Mouse (Mus musculus) limb, embryonic 11.5 days (tissue): ENCODE measurements around the gene Lrrc3c. TPM values are rescaled to one million over a fixed set of nuclear protein-coding genes. Genes with fewer than 3 reads are reported as not detected.

Source experiments
- ATAC-seq: fragments of 200-750 bp; cut with Nextera tagmentation; 2 replicates; pipeline ENCODE4 v1.8.0; 2017; ENCODE audit warnings: low read depth; ENCODE audit not compliant: insufficient number of reproducible peaks, low FRiP score, low TSS enrichment
- DNase-seq: peaks from one replicate; pipeline ENCODE4 v3.0.0-alpha.2; 2015; ENCODE audit warnings: low spot score
- H3K27ac ChIP-seq: fragments of 300-500 bp; sonication (generic); replicated peaks from 2 replicates; pipeline ENCODE4 v1.5.1; 2014; ENCODE audit warnings: low read depth, mild to moderate bottlenecking, low read length
- H3K27me3 ChIP-seq: fragments of 300-500 bp; sonication (generic); 2 replicates; pipeline ENCODE4 v1.6.1; 2014; ENCODE audit warnings: mild to moderate bottlenecking, low read length, mixed read lengths; ENCODE audit not compliant: control insufficient read depth, insufficient read depth
- H3K36me3 ChIP-seq: fragments of 300-500 bp; sonication (generic); 2 replicates; pipeline ENCODE4 v1.6.1; 2014; ENCODE audit warnings: mild to moderate bottlenecking, low read length, moderate library complexity, mixed read lengths; ENCODE audit not compliant: control insufficient read depth, insufficient read depth
- H3K4me1 ChIP-seq: fragments of 300-500 bp; sonication (generic); 2 replicates; pipeline ENCODE4 v1.6.1; 2014; ENCODE audit warnings: low read length, mixed read lengths; ENCODE audit not compliant: control insufficient read depth, insufficient read depth
- H3K4me2 ChIP-seq: fragments of 300-500 bp; sonication (generic); 2 replicates; pipeline ENCODE4 v1.6.1; 2014; ENCODE audit warnings: low read depth, mild to moderate bottlenecking, moderate library complexity; ENCODE audit not compliant: severe bottlenecking
- H3K4me3 ChIP-seq: fragments of 300-500 bp; sonication (generic); 2 replicates; pipeline ENCODE4 v1.5.1; 2014; ENCODE audit warnings: low read depth, low read length
- H3K9ac ChIP-seq: fragments of 300-500 bp; sonication (generic); 2 replicates; pipeline ENCODE4 v1.6.1; 2014; ENCODE audit warnings: mild to moderate bottlenecking, low read length
- H3K9me3 ChIP-seq: fragments of 300-500 bp; sonication (generic); 2 replicates; pipeline ENCODE4 v1.6.1; 2016; ENCODE audit warnings: low read length; ENCODE audit not compliant: control insufficient read depth
- WGBS: fragments of 180-500 bp; shearing (Covaris S2); extraction: QIAGEN DNeasy Blood & Tissue Kit; methylation state at CpG from one replicate; pipeline ENCODE4 v1.1.7; 2014; 5-methylcytosine and 5-hydroxymethylcytosine counted together
- polyA plus RNA-seq: library from polyadenylated mRNA; unstranded; fragments of >200 nt; fragmentation: Nextera tagmentation; extraction: Ambion mirVana; gene quantifications from 2 replicates; pipeline ENCODE4 v1.2.1, GENCODE M21; 2014

Lrrc3c gene
- polyA plus RNA-seq, 1 experiment from 2014 or later: not detected

DNA sequence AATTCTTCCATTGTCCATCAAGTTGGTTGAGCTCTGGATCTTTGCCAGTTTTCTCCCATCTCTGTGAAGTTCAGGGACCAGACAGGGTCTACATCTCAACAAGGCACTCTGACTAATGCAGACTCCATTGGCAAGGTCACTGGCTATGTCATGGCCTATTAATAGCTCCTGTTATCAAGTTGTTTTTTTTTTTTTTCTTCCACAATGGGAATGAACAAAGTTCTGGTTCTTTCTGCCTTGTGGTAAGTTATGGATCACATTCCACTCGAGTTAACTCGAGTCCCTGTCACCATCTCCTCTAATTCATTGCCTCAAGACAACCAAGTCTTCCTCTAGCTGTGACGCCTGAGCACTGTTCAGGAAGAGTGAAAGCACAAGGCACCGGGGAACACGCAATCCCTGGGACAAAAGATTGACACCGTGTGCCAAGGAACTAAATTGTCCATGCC is 9.2 kb upstream of the Lrrc3c start:
- 62% methylated on average over 6 of the region's 6 CpGs for WGBS
- H3K36me3 ChIP-seq: no peaks in the 10 kb centered on the region
- H3K4me1 ChIP-seq: peaks cover 16% of the 10 kb centered on the region
- H3K9ac ChIP-seq: no peak overlapping the region
- no peak overlapping the region for H3K27ac ChIP-seq
- no peak overlapping the region for H3K4me2 ChIP-seq
- H3K4me3 ChIP-seq: no peak overlapping the region
- no peaks in the 10 kb centered on the region for H3K9me3 ChIP-seq
- ATAC-seq (no peak), DNase-seq (no peak)
- no peaks in the 10 kb centered on the region for H3K27me3 ChIP-seq

DNA sequence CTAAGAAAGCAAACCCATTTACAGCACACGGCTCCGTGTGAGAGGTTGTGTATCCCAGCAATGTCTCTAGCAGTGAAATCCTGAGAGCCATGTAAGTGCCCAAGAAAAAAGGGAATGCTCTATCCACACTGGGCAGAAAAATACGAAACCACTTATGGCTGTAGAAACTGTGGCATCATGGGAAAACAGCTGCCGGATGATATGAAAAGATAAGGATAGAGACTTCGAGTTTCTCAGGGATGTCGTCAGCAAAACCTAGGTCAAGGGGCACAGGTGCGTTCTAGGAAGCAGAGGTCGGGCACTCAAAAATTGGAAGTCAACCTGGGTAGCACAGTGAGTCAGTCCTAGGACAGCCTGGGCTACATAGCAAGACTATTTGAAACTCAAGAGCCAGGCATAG is 8.8 kb upstream of the Lrrc3c start:
- WGBS: 81% methylated on average over 8 of the region's 8 CpGs
- no peak overlapping the region for H3K4me3 ChIP-seq
- peaks cover 16% of the 10 kb centered on the region for H3K4me1 ChIP-seq
- no peak overlapping the region for H3K9ac ChIP-seq
- ATAC-seq (no peak), DNase-seq (no peak)
- H3K4me2 ChIP-seq: no peak overlapping the region
- no peaks in the 10 kb centered on the region for H3K27me3 ChIP-seq
- H3K36me3 ChIP-seq: no peaks in the 10 kb centered on the region
- no peak overlapping the region for H3K27ac ChIP-seq
- no peaks in the 10 kb centered on the region for H3K9me3 ChIP-seq

DNA sequence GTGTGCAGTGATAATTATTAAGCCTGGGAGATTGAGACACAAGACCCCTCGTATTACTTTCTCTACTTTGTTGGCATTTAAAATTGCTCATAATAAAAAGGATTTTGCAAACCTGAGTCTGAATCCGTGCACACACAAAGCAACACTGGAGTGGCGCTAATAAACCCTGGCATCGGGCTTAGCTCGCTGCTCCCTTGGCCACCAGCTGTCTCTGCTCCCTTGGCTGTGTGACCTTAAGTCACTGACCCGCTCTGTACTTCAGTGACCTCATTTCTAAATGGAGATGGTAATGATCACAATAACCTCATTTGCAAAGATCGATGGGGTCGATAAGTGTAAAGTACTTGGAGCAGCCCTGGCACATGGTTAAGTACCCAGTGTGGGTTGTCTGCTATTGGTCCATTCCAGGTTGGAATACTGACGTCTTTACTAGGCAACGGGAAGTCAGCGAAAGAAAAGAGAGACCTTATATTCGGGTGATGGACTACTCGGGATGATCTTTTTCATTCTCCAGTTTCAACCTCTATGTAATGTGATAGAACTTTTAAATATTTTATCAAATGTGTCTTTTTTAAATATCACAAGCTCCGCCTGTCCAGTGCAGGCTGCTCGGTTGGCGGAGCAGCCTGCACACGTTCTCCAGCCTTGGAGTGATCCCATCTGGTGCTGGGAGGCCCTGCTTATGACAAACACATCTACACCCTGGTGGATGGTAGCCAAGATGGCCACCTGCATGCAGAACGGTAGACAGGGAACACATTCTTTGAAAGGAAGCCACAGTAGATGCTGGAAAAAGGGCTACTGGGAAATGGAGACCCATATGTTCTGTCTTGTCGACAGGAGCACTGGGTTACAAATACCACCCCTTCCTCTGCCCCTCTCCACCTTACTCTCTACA is 7.3 kb upstream of the Lrrc3c start:
- ATAC-seq (no peak), DNase-seq (no peak)
- WGBS: 81% methylated on average over 19 of the region's 19 CpGs
- H3K4me2 ChIP-seq: no peak overlapping the region
- no peaks in the 10 kb centered on the region for H3K27me3 ChIP-seq
- no peaks in the 10 kb centered on the region for H3K36me3 ChIP-seq
- H3K27ac ChIP-seq: no peak overlapping the region
- H3K9me3 ChIP-seq: no peaks in the 10 kb centered on the region
- no peak overlapping the region for H3K9ac ChIP-seq
- peaks cover 9% of the 10 kb centered on the region for H3K4me1 ChIP-seq
- no peak overlapping the region for H3K4me3 ChIP-seq

DNA sequence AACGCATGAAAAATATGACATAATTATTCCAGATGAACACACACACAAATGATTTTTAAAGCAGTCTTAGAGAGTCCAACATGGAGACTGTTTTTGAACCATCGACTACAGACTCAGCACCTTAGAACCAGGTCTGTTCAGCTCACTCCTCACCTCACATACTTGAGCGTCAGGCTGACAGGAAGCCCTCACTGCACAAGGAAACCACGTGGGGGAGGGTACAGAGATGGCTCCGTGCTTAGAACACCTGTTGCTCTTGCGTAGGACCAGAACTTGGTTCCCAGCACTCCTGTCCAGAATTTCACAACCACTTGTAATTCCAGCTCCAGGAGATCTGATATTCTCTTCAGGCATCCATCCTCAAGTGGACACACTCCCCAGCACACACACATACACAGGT is 3.1 kb upstream of the Lrrc3c start:
- H3K4me3 ChIP-seq: no peak overlapping the region
- WGBS: 79% methylated on average over 6 of the region's 6 CpGs

DNA sequence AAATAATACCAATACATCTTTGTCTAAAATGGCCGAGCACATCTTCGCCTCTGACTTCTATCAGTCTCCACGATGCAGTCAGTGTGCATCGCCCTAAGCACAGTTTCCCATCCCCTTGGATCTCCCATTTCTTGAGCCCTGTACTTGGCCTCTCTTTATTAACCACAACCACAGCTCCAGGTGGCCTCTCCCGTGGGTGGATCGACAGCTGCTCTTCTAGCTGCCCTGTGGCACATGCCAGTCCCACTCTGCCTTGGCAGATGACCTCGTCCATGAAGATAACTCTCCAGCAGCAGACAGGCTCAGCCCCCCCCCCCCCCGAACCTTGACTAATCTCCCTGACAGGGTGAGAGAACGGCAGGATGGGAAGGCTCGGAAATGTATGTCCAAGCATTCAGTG is 2.6 kb upstream of the Lrrc3c start:
- no peaks in the 10 kb centered on the region; the same call in 1 of the 2 replicates for H3K4me1 ChIP-seq
- no peak overlapping the region for H3K27ac ChIP-seq
- DNase-seq (no peak), ATAC-seq (no peak)
- 80% methylated on average over 10 of the region's 10 CpGs for WGBS
- peaks cover 10% of the 10 kb centered on the region for H3K27me3 ChIP-seq
- no peak overlapping the region for H3K4me2 ChIP-seq
- H3K4me3 ChIP-seq: no peak overlapping the region
- no peaks in the 10 kb centered on the region for H3K36me3 ChIP-seq
- no peak overlapping the region for H3K9ac ChIP-seq
- no peaks in the 10 kb centered on the region for H3K9me3 ChIP-seq

More for the DNA sequence above, 3.1 kb upstream of the Lrrc3c start:
- Histone ChIP-seq H3K9ac (no peak overlapping the region), H3K4me2 (no peak overlapping the region), H3K9me3 (no peaks in the 10 kb centered on the region), H3K36me3 (no peaks in the 10 kb centered on the region), H3K4me1 (no peaks in the 10 kb centered on the region; the same call in 1 of the 2 replicates), H3K27ac (no peak overlapping the region), H3K27me3 (peaks cover 10% of the 10 kb centered on the region)
- DNase-seq (no peak), ATAC-seq (no peak)

DNA sequence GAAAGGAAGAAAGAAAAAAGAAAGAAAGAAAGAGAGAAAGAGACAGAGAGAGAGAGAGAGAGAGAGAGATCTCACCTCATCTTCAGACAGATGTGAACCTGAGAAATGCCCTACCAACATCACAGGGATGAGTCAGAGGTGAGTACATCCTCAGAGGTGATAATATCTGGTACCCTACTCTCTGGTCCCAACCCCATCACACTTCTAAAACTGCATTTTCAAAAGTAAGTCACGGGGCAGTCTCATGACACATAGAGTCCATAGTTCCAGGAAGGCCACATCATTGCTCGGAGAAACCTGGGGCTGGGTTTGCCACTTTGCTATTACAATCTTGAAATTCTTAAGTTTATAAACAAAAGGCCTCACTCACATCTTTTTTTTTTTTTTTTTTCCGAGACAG is 2.1 kb upstream of the Lrrc3c start:
- no peak overlapping the region for H3K27ac ChIP-seq
- H3K4me2 ChIP-seq: no peak overlapping the region
- 79% methylated on average over 3 of the region's 3 CpGs for WGBS
- H3K9ac ChIP-seq: no peak overlapping the region
- no peaks in the 10 kb centered on the region for H3K36me3 ChIP-seq
- DNase-seq (no peak), ATAC-seq (no peak)
- H3K4me3 ChIP-seq: no peak overlapping the region
- H3K9me3 ChIP-seq: no peaks in the 10 kb centered on the region
- peaks cover 10% of the 10 kb centered on the region for H3K27me3 ChIP-seq
- H3K4me1 ChIP-seq: no peaks in the 10 kb centered on the region; the same call in 1 of the 2 replicates

DNA sequence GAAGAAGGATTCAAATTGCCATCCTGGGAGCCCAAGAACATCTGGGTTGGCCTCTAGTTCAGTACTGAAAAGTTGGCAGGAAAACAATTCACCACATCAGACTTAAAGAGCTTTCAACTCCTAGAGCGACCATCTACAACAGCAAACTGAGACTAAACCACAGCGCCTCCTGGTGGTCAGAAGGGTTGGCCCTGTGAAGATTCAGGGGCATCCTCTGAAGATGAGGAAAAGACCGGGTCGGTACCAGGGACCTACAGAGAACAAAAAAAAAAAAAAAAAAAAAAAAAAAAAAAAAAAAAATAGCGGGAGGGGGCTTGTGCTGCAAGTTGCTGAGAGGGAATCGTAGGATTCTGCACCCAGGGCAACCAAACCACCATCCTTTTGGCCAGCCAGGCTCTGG is 728 bp upstream of the Lrrc3c start:
- Histone ChIP-seq H3K4me2 (no peak overlapping the region), H3K4me1 (peaks cover 2% of the 10 kb centered on the region; the same call in 1 of the 2 replicates), H3K9ac (no peak overlapping the region), H3K4me3 (no peak overlapping the region), H3K27ac (no peak overlapping the region), H3K27me3 (peaks cover 10% of the 10 kb centered on the region), H3K36me3 (no peaks in the 10 kb centered on the region), H3K9me3 (no peaks in the 10 kb centered on the region)
- ATAC-seq (no peak), DNase-seq (peak; percentile 75)
- WGBS: 45% methylated on average over 5 of the region's 6 CpGs

DNA sequence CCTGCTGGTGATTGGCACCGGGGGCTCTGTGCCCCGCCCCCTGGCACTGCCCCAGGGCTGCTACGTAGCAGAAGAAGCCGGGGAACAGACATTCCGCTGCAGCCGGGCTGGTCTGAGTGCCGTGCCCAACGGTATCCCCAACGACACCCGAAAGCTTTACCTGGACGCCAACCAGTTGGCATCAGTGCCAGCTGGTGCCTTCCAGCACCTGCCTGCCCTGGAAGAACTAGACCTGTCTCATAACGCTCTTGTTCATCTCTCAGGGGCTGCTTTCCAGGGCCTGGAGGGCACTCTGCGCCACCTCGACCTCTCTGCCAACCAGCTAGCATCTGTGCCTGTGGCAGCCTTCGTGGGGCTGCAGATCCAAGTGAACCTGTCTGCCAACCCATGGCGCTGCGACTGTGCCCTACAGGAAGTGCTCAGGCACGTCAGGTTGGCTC is 780 bp downstream of the Lrrc3c start:
- H3K4me2 ChIP-seq: no peak overlapping the region
- H3K9ac ChIP-seq: no peak overlapping the region
- H3K27ac ChIP-seq: no peak overlapping the region
- DNase-seq: no peak
- H3K27me3 ChIP-seq: peaks cover 10% of the 10 kb centered on the region
- WGBS: 63% methylated on average over 18 of the region's 18 CpGs
- no peaks in the 10 kb centered on the region for H3K9me3 ChIP-seq
- peaks cover 2% of the 10 kb centered on the region; the same call in 1 of the 2 replicates for H3K4me1 ChIP-seq
- no peak overlapping the region for H3K4me3 ChIP-seq
- no peak for ATAC-seq
- no peaks in the 10 kb centered on the region for H3K36me3 ChIP-seq
